Mouse (Mus musculus): ENCODE results near the gene Nxf2.
"Not testable (repeated sequence)": the region's sequence is repeated elsewhere in the genome, so short reads cannot be mapped to it uniquely, and the experiment has no call there.

Gene Nxf2

GRCm38 (mm10) chrX:134964546-134964945 lies at the start of gene Nxf2:
Nxf2 (minus strand) TSS chrX:134964754.
- no peak for DNase-seq

DNA sequence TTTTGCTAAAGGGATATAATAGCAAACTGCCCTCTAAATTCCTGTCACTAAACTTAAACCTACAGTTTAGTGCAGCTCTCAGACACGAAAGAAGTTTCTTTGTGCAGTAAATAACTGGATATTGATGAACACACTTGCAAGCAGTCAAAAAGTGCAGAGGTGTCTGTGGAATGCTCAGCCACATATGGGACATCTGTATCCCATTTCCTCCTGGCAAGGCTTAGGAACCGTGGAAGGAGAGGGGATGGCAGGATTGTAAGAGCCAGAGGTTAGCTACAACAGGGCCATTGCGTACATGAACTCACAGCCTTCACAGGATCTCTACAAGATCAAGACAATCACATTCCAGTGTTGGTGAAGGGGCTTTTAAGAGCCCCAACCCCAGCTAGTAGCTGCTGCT lies 46.8 kb upstream of the Nxf2 start:
- DNase-seq = no peak

GRCm38 (mm10) chrX:135009471-135009815 lies 44.9 kb upstream of the Nxf2 start:
- no peak for DNase-seq

GRCm38 (mm10) chrX:135008720-135009470 lies 44.3 kb upstream of the Nxf2 start, which contains the start of gene Zmat1:
Zmat1 (minus strand) TSS chrX:135009209.
- DNase-seq = peak; percentile 90 to 95

DNA sequence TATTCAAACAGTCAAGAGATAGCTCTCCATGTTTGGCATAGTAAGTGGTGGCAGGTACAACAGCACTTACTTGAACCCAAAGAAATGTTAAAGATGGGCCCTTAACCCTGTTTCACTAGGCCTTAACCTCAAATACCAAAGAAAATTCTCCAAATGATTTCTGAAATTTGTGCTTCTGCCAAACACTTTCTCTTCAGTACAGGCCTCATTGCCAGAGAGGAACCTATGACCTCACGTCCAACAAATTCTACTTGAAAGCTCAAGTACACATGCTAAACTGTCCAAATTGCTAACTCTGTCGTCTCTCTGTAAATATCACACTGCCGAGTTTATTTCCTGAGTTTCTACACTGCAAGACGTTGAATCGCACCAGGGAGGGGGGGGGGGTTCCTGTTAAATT lies 43.5 kb upstream of the Nxf2 start:
- DNase-seq = peak in 1 of 2 experiments; percentile 9

GRCm38 (mm10) chrX:134963305-134964094 lies 1.1 kb downstream of the Nxf2 start:
- peak; percentile 29 to 52 for DNase-seq

- peak in 1 of 2 experiments; percentile 56 for DNase-seq
Measured at GRCm38 (mm10) chrX:134930361-134930760, 34.2 kb downstream of the Nxf2 start.

DNA sequence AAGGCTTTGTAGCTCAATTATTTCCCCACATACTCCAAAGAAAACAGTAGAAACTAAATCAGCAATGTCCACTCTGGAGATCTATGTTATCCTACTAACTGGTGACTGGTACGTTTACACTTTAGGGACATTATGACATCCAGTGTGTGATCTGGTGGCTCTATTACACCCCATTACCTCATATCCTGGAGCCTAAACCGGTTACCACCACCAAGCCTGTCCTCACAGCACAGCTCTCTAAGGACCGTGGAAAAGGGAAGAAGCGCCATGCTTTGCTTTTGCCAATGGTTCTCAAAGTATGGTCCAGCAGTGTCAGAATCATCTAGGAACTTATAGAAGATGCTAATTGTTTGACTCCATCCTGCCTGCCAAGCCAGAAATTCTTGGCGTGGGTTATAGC lies 34.6 kb downstream of the Nxf2 start:
- no peak for DNase-seq

DNA sequence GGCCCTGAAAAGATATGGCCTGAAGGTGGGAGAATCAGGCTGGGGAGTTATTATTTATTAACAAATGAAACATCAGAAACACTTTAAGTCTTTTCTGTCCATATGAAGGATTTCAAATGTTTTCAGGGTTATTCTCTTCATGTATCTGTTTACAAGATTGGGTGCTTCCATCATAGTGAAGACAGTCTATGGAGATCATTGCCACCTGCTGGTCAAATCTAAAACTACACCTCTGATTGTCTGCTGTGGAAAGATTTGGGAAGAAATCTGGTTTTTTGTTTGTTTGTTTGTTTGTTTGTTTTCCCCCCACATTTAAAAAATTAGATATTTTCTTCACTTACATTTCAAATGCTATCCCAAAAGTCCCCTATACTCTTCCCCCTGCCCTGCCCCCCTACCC lies 39.5 kb downstream of the Nxf2 start:
- DNase-seq = peak; percentile 47 to 59

- DNase-seq = no peak
Measured at GRCm38 (mm10) chrX:134923675-134924424, 40.7 kb downstream of the Nxf2 start.

DNA sequence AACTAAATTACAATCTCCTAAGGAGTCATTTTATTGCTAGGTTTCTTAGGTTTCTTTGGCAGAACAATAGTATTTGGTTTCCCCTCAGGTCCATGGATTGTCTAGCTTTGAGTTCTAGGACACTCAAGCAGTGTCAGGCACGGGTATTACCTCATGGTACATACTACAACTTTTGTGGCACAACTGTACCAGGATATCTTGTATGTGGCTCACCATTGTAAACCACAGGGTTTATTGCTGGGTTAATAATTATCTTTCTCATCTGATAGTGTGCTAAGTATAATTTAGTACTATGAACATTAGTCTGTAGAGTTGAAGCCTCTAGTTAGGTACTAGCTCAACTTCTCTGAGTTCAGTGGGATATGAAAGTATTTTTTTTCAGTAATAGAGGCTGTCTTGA lies 45.3 kb downstream of the Nxf2 start:
- DNase-seq = no peak

DNA sequence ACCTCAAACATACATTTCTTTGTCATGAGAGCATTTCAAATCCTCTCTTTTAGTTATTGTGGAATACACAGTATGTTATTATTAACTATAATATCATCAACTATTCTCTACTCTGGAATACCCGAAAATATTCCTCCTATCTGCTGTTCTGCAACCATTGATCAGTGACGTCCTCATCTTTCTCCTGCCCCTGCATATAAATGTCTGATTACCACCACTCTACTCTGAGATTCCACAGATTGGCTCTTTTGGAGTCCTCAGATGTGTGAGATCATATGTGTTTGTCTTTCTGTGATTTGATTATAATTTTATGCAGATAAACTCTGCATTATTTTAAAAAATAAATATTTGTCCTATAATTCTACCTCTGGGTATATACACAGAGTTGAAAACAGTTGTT lies 48.8 kb downstream of the Nxf2 start:
- DNase-seq = no peak

GRCm38 (mm10) chrX:134915315-134915714 lies 49.2 kb downstream of the Nxf2 start:
- DNase-seq = not testable (repeated sequence)

- no peak for DNase-seq
Measured at GRCm38 (mm10) chrX:134914851-134915250, 49.7 kb downstream of the Nxf2 start.

GRCm38 (mm10) chrX:134913234-134913936 lies 51.2 kb downstream of the Nxf2 start:
- peak; percentile 27 to 49 for DNase-seq

DNA sequence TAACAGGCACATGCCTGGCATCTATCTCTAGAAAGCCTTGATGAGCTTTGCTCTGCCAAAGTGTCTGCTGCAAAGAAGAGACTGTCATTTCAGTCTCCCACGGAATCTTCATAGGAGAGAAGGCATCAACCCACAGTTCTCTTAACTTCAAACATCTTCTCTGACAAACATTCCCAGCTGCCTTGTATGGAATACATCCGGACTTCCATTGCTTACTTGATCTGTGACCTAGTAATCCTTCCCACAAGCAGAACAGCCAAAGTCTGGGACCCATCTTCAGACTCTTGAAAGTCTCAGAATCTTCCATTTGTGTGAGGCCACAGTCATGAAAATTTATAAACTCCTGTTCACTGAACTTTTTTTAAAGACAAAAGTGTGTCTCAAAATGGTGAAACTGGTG lies 51.7 kb downstream of the Nxf2 start:
- DNase-seq = no peak

DNA sequence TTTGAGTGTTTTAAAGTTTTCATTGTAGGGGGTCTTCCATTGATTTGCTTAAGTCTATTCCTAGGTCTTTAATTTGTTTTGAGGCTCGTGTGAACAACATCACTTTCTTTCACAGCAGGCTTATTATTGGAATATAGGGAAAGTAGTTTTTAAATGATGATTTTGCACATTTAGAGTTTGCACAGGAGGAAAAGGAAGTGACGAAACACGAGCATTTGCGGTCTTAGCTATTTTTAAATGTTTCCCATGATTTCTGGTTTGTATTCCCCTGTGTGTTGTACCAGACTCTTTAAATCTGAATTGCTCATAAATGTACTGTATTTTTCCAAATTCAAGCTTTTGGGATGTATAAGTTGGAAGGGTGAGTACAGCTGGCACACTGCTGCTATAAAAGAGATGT lies 54.2 kb downstream of the Nxf2 start:
- no peak for DNase-seq

Data from kidney, postnatal 36 days (tissue).